17 mouse cellular contexts compared by ENCODE assay signal in the genomic region with DNA sequence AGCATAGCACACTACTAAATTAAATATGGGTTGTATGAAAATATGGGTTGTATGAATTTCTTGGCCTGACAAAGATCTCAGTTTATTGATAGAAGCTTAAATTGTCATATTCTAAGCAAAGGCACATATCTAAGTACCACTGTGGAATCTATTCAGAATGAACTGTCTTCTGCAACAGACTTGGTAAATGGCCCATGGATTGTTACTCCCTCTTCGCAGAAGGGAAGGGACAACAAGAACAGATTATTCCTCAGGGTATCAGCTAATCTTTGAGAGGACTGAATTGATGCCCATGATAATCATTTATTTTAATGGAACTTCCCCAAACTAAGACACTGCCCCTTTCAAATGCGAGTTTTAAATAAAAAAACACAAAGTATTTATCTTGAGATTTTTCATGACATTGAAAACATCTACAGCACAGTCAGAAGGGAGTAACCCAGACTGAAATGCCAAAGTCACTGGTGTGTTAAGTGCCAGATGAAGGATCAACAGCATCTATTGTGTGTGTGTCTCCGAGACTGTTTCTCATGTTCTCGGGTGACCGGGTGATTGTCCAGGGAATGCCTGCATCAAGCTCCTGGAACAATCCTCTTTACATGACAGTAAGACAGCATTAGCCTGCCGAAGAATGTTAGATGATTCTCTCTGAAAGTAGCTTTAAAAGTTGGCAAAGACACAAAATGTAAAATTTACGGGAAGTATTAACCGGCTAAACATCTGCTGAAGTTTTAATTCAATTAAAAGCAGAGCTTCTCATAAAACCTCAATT.
DNase-seq lines count a peak whose midpoint lies in the region; ATAC-seq lines count a peak whose summit lies in the region.
"Had no signal": no experiment of that assay in that cellular context is flagged by ENCODE, and none has a peak within 500 bp of the region (broad histone marks: within the 10 kb centered on the region; RNA-seq: fewer than 3 reads in every experiment).

No protein-coding gene starts in this region.

- no peak overlapping the region for H3K27ac ChIP-seq in hindbrain, embryonic 16.5 days (ENCODE audit: low read depth, low read length)
- H3K27ac ChIP-seq in heart, embryonic 12.5 days (ENCODE audit: poor library complexity, severe bottlenecking) = no peak overlapping the region
- H3K27ac ChIP-seq: forebrain, embryonic 15.5 days; hindbrain, embryonic 15.5 days; limb, embryonic 10.5 days; liver, embryonic 12.5 days had no signal

- H3K4me3 ChIP-seq in hindbrain, embryonic 16.5 days (ENCODE audit: low read length) = no peak overlapping the region
- no peak overlapping the region for H3K4me3 ChIP-seq in heart, embryonic 12.5 days
- H3K4me3 ChIP-seq: forebrain, embryonic 15.5 days; hindbrain, embryonic 15.5 days; limb, embryonic 10.5 days; liver, embryonic 12.5 days had no signal

- DNase-seq in gastrocnemius, adult 18-20 months (ENCODE audit: low spot score) = peak; percentile 5
- no peak for DNase-seq in gastrocnemius, postnatal 10 days
- DNase-seq in kidney, postnatal 14 days = peak; percentile 15
- no peak for DNase-seq in kidney, adult 9 months
- peak; percentile 30 for DNase-seq in retina, embryonic 14.5 days (ENCODE audit: low spot score)
- DNase-seq in layer of hippocampus, adult 9-11 months = no peak
- DNase-seq: cerebellum, adult 11 months; gastrocnemius, postnatal 36 days; kidney, postnatal 25 days; layer of hippocampus, postnatal 36 days; right cerebral cortex, postnatal 4 days had no signal

- H3K36me3 ChIP-seq in hindbrain, embryonic 16.5 days (ENCODE audit: control insufficient read depth, insufficient read depth, low read length) = no peaks in the 10 kb centered on the region
- H3K36me3 ChIP-seq in heart, embryonic 12.5 days = no peaks in the 10 kb centered on the region
- H3K36me3 ChIP-seq: forebrain, embryonic 15.5 days; hindbrain, embryonic 15.5 days; limb, embryonic 10.5 days; liver, embryonic 12.5 days had no signal

- H3K9ac ChIP-seq in hindbrain, embryonic 16.5 days (ENCODE audit: low read depth, low read length) = no peak overlapping the region
- H3K9ac ChIP-seq in heart, embryonic 12.5 days = no peak overlapping the region
- H3K9ac ChIP-seq: forebrain, embryonic 15.5 days; hindbrain, embryonic 15.5 days; liver, embryonic 12.5 days had no signal

- H3K9me3 ChIP-seq in hindbrain, embryonic 16.5 days (ENCODE audit: control insufficient read depth, low read length) = no peaks in the 10 kb centered on the region
- H3K9me3 ChIP-seq in heart, embryonic 12.5 days (replicated peaks) = no peaks in the 10 kb centered on the region
- H3K9me3 ChIP-seq: forebrain, embryonic 15.5 days; hindbrain, embryonic 15.5 days; limb, embryonic 10.5 days; liver, embryonic 12.5 days had no signal

- ATAC-seq in hindbrain, embryonic 16.5 days = peak; percentile 42; the same call in 1 of the 2 replicates
- no peak for ATAC-seq in heart, embryonic 12.5 days (ENCODE audit: insufficient number of reproducible peaks, low FRiP score)
- ATAC-seq: forebrain, embryonic 15.5 days; liver, embryonic 12.5 days had no signal

- WGBS in hindbrain, embryonic 16.5 days = 39% methylated on average over 8 of the region's 8 CpGs
- 77% methylated on average over 8 of the region's 8 CpGs for WGBS in heart, embryonic 12.5 days

- H3K4me1 ChIP-seq in hindbrain, embryonic 16.5 days (ENCODE audit: control insufficient read depth, insufficient read depth, low read depth, low read length) = peaks cover 2% of the 10 kb centered on the region
- no peaks in the 10 kb centered on the region for H3K4me1 ChIP-seq in heart, embryonic 12.5 days (replicated peaks)
- H3K4me1 ChIP-seq: liver, embryonic 12.5 days had no signal

- H3K27me3 ChIP-seq in hindbrain, embryonic 16.5 days (replicated peaks; ENCODE audit: control insufficient read depth, insufficient read depth, low read length) = no peaks in the 10 kb centered on the region
- no peaks in the 10 kb centered on the region for H3K27me3 ChIP-seq in heart, embryonic 12.5 days (replicated peaks)
- H3K27me3 ChIP-seq: forebrain, embryonic 15.5 days; hindbrain, embryonic 15.5 days; liver, embryonic 12.5 days had no signal

- no peak overlapping the region for H3K4me2 ChIP-seq in hindbrain, embryonic 16.5 days (ENCODE audit: low read length)
- no peak overlapping the region for H3K4me2 ChIP-seq in heart, embryonic 12.5 days
- H3K4me2 ChIP-seq: forebrain, embryonic 15.5 days; hindbrain, embryonic 15.5 days; liver, embryonic 12.5 days had no signal

Comparison
In these comparisons a context has a peak if more than half of its experiments do, and no peak if none do; other contexts are left out.
1. DNase-seq: peak in gastrocnemius, adult 18-20 months (single experiment), kidney, postnatal 14 days (single experiment) and retina, embryonic 14.5 days (single experiment); none in gastrocnemius, postnatal 10 days (single experiment), kidney, adult 9 months (single experiment) and layer of hippocampus, adult 9-11 months (single experiment).